Mouse (Mus musculus) kidney, adult 2 months (tissue): ENCODE measurements around the gene Ccdc66. TPM values are rescaled to one million over a fixed set of nuclear protein-coding genes. Genes with fewer than 3 reads are reported as not detected.

Source experiments
- DNase-seq: peaks from one replicate; pipeline ENCODE4 v3.0.0; 2021
- H3K27ac ChIP-seq: fragments of 200-500 bp; 2 replicates; pipeline ENCODE4 v1.5.1; 2012; ENCODE audit warnings: low read depth, low read length, control low read depth, inconsistent platforms; ENCODE audit not compliant: insufficient read depth
- H3K27me3 ChIP-seq: fragments of 200-500 bp; replicated peaks from 2 replicates; pipeline ENCODE4 v1.6.1; 2012; ENCODE audit warnings: mild to moderate bottlenecking, moderate library complexity, low read length, inconsistent platforms; ENCODE audit not compliant: control insufficient read depth, insufficient read depth
- H3K36me3 ChIP-seq: fragments of 200-500 bp; 2 replicates; pipeline ENCODE4 v1.6.1; 2012; ENCODE audit warnings: mild to moderate bottlenecking, moderate library complexity, low read length, inconsistent platforms; ENCODE audit not compliant: control insufficient read depth, insufficient read depth
- H3K4me1 ChIP-seq: fragments of 200-500 bp; 2 replicates; pipeline ENCODE4 v1.6.1; 2011; ENCODE audit warnings: low read length; ENCODE audit not compliant: control insufficient read depth, insufficient read depth
- H3K4me3 ChIP-seq: fragments of 200-500 bp; 2 replicates; pipeline ENCODE4 v1.5.1; 2011; ENCODE audit warnings: mild to moderate bottlenecking, low read depth, low read length, control low read depth; ENCODE audit not compliant: insufficient read depth
- CTCF ChIP-seq: fragments of 200-500 bp; conservative IDR thresholded peaks from 2 replicates; pipeline ENCODE4 v1.5.1; 2011; ENCODE audit warnings: low read depth, mild to moderate bottlenecking, control low read depth, low read length, moderate library complexity, mixed read lengths; ENCODE audit not compliant: insufficient read depth, insufficient read length
- POLR2A ChIP-seq: fragments of 200-500 bp; IDR thresholded peaks from one replicate; pipeline ENCODE4 v1.6.1; 2011; ENCODE audit warnings: low read depth, low read length, control low read depth
- WGBS: fragments of 180-500 bp; shearing (Covaris S2); methylation state at CpG from one replicate; pipeline ENCODE4 v1.1.7; 2018; 5-methylcytosine and 5-hydroxymethylcytosine counted together
- polyA plus RNA-seq: library from polyadenylated mRNA; depleted of rRNA; stranded (reverse); fragments of >200 nt; gene quantifications from 2 replicates; pipeline ENCODE4 v1.2.3, GENCODE M21; 2012; rRNA removed

Gene Ccdc66
- polyA plus RNA-seq, 1 experiment = 2.0 TPM

DNA sequence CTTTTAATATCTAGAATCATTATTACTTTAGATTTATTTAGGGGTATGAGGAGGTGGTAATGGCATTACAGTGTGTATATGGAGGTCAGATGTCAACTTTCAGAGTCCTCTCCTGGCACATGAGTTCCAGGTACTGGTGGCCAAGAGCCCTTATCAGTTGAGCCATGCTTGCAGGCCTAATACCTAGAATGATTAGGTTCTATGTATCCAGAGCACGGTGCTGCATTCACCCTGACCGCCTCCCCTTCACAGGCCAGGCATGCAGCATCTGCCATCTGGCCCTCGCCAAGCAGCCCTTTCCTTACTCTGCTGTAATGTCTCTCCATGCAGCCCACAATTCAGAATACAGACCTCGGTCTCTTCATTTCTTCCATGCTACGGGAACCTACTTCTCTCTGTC is 16.9 kb downstream of the Ccdc66 start:
- Histone ChIP-seq H3K36me3 (peaks cover 3% of the 10 kb centered on the region), H3K4me1 (no peaks in the 10 kb centered on the region), H3K27me3 (no peaks in the 10 kb centered on the region), H3K4me3 (no peak overlapping the region), H3K27ac (no peak overlapping the region)
- no peak for DNase-seq
- no peak for TF ChIP-seq CTCF
- TF ChIP-seq POLR2A = no peak
- 90% methylated on average over 5 of the region's 5 CpGs for WGBS

DNA sequence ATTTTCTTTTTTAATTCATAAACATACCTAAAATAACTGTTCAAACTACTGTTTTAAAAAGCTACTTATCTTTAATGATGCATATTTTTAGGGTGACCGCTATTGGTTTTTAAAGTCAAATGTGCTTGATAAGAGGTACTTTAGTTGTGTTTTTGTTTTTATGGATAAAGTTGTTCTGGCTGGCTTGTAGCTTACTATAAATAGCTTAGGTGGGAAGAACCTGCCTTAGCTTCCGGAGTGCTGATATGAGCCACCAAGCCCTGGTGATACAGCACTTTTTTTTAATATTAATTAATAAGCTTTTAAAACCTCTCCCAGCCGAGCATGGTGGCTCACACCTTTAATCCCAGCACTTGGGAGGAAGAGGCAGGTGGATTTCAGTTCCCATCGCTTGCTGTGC is 61.3 kb downstream of the Ccdc66 start:
- WGBS = 73% methylated on average over 4 of the region's 4 CpGs
- Histone ChIP-seq H3K27me3 (no peaks in the 10 kb centered on the region), H3K36me3 (peaks cover 7% of the 10 kb centered on the region), H3K4me3 (no peak overlapping the region), H3K4me1 (no peaks in the 10 kb centered on the region), H3K27ac (no peak overlapping the region)
- no peak for DNase-seq
- TF ChIP-seq CTCF (no peak), POLR2A (no peak)

DNA sequence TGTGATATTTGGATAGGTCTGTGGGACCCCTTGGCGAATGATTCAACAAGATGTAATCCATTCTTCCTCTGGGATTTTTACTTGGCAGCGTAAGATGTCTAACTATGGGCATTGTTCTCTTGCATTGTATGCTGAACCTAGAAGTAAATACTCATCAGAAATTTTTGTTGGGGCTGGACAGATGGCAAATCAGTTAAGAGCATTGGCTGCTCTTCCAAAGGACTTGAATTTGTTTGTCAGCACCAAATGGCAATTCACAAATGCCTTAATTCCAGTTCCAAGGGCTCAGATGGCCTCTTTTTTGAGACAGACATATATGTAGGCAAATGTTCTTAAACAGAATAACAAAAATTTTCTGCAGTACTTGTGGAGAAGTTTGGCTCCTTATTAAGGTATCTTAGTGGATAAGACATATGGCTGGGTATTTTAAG is 63.4 kb downstream of the Ccdc66 start:
- WGBS = 92% methylated on average over 2 of the region's 2 CpGs
- TF ChIP-seq POLR2A = no peak
- TF ChIP-seq CTCF = no peak
- no peak for DNase-seq
- Histone ChIP-seq H3K4me3 (no peak overlapping the region), H3K27me3 (no peaks in the 10 kb centered on the region), H3K27ac (no peak overlapping the region), H3K4me1 (no peaks in the 10 kb centered on the region), H3K36me3 (peaks cover 11% of the 10 kb centered on the region)

DNA sequence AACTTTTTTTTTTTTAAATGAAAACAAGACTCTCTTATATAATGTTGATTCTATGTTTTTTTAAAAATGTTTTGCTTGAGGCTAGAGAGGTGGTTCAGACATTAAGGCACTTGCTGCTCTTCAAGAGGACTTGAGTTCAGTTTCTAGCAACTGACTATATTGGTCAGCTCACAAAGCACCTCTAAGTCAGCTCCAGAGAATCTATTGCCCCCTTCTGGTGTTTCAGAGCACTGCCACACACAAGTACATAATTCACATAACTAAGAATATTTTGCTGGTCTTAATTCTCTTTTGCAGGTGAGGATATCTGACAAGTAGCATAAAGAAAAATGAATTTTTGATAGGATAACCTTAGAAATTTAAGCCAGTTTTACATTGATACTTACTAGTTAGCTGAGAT is 67.3 kb downstream of the Ccdc66 start:
- Histone ChIP-seq H3K36me3 (peaks cover 9% of the 10 kb centered on the region), H3K27ac (no peak overlapping the region), H3K27me3 (no peaks in the 10 kb centered on the region), H3K4me1 (peaks cover 4% of the 10 kb centered on the region; the same call in 1 of the 2 replicates), H3K4me3 (no peak overlapping the region)
- TF ChIP-seq CTCF (0 out of 2 replicates have a peak, but pooled peaks have one; percentile 5), POLR2A (no peak)
- DNase-seq = peak; percentile 39

DNA sequence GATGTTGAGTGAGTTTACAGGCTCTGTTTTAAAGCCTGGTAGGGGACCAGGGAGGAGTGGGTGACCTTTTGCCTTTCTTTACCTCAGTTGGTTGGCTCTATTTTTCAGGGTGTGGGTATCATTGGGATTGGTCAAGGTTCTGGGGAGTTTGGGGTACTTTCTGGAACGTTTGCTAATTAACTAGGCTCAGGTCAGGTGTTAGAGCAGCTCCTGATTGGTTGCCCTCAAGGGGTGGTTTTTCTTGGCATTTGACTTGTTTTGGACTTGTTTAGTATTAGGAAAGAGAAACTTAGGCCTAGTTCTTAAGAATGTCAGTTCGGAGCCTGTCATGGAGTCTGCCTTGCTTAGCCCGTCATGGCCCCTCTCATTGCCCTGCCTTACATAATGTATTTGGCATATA is 71.4 kb downstream of the Ccdc66 start:
- Histone ChIP-seq H3K4me3 (no peak overlapping the region), H3K4me1 (peaks cover 9% of the 10 kb centered on the region; the same call in 1 of the 2 replicates), H3K27ac (peak overlapping the region; percentile 86), H3K36me3 (peaks cover 4% of the 10 kb centered on the region; the same call in 1 of the 2 replicates), H3K27me3 (no peaks in the 10 kb centered on the region)
- no peak for TF ChIP-seq POLR2A
- no peak for TF ChIP-seq CTCF
- DNase-seq = peak; percentile 85
- 65% methylated on average over 3 of the region's 3 CpGs for WGBS

DNA sequence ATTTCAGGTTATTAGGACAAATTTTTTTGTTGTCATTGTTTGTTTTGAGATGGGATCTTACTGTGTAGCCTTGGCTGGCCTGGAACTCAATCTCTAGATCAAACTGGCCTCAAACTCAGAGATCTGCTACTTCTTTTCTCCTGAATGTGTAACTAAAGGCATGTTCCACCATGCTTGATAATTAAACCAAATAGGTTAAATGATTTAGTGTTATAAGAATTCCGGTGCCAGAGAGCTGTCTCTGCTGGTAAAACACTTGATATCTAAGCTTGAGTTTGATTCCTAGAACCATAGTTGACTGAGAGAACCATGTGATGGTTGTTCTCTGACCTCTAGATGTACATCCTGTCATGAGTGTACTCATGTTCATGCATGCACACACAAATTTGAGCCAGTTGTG is 72.1 kb downstream of the Ccdc66 start:
- 65% methylated on average over 1 of the region's 1 CpGs for WGBS

DNA sequence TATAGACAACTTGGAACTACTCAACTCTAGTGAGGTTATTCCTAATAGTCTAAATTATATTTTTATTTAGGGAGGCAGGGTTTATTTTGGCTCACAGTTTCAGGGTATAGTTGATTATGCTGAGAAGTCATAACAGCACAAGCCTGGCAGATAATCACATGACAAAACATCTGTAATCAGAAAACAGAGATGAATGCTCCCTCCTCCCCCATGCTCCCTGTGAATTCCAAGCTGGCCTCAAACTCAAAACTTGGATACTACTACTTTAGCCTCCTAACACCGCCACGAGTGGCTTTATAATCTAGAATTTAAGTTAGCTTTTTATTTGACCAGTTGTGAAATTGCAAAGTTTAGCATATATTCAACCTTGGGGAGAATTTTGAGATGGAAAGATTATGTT is 76.2 kb downstream of the Ccdc66 start:
- H3K36me3 ChIP-seq = 0 out of 2 replicates have a peak, but pooled peaks cover 1% of the 10 kb centered on the region
- H3K27ac ChIP-seq = no peak overlapping the region
- TF ChIP-seq POLR2A (no peak), CTCF (no peak)
- no peak overlapping the region for H3K4me3 ChIP-seq
- DNase-seq = no peak
- H3K4me1 ChIP-seq = peaks cover 16% of the 10 kb centered on the region
- over 99% methylated on average over 2 of the region's 2 CpGs for WGBS
- no peaks in the 10 kb centered on the region for H3K27me3 ChIP-seq

More for the DNA sequence above, 72.1 kb downstream of the Ccdc66 start:
- peaks cover 4% of the 10 kb centered on the region; the same call in 1 of the 2 replicates for H3K36me3 ChIP-seq
- H3K4me1 ChIP-seq = peaks cover 9% of the 10 kb centered on the region; the same call in 1 of the 2 replicates
- peak; percentile 61 for DNase-seq
- no peaks in the 10 kb centered on the region for H3K27me3 ChIP-seq
- TF ChIP-seq CTCF = no peak
- TF ChIP-seq POLR2A = no peak
- peak overlapping the region; percentile 86 for H3K27ac ChIP-seq
- H3K4me3 ChIP-seq = no peak overlapping the region

Other genes starting within 250 kb of the Ccdc66 start
- 5.3 and 6.8 TPM in 2 replicates for gene Fam208a, start 79.6 kb downstream of the Ccdc66 start, polyA plus RNA-seq
- 6.2 and 6.9 TPM in 2 replicates for gene Erc2, start 114.0 kb upstream of the Ccdc66 start, polyA plus RNA-seq